Mouse (Mus musculus) 3T3-L1 (cell line): Measurements from ENCODE around the gene Naaladl2.

Experiments
- DNase-seq: peaks from one replicate; pipeline ENCODE4 v3.0.0-alpha.2; 2015; ENCODE audit warnings: low read depth, low spot score

Gene Naaladl2

GRCm38 (mm10) chr3:24690162-24690915, 453.7 kb downstream of the Naaladl2 start:
- DNase-seq = no peak

- DNase-seq = no peak
These were observed 473.6 kb downstream of the Naaladl2 start for GRCm38 (mm10) chr3:24670500-24670899.

DNA sequence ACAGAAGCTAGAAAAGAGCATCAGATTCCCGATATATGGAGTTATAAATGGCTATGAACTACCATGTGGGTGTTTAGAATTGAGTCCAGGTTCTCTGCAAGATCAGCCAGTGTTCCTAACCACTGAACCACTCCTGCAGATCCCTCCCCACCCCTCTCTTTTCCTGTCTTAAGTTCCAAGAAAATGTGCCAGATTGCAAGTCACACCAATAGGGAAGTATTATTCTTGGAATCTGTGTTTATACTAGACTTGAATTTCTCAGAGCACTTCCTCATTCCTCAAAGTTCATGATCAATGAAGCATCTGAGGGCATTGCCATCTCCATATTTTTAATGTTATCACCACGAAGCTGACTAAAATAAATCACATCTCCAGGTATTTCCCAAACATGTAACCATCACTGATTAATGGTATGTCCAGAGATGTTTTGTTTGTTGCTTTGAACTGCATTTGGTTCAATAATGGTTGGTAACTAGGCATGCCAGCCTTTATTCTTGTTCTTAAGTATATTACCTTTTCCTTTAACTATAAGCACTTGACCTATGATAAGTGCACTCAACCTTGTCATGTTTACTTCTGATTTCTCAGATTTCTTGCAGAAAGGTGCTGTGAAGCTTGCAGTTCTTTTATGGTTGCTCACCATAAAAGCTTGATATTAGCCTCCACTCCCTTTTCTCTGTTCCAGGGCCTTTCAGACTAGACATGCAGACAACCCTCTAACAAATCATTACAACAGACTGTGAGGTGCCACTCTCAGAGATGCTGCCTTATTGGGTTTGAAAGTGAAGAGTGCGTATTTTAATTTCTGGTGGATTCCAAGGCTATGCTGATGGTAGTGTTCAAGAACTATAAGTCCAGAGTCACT, 475.8 kb downstream of the Naaladl2 start:
- DNase-seq = no peak

DNA sequence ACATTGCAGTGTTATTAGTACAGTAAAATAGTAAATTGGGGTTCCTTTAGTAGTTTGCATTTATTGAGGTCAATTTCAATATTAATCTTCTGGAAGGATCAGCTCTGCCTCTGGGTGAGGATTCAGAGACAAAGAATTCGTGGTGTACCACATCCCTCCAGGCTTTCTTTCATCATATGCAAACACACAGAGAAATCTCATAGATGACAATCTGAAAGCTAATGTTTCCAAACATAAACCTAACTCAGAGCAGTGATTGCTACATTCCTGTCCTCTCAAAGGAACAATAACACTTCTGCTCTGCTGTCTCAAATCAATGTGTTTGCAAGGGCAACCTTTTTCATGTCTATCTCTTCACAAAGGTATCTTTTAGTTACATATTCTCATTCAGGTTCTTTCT, 478.7 kb downstream of the Naaladl2 start:
- DNase-seq = no peak

DNA sequence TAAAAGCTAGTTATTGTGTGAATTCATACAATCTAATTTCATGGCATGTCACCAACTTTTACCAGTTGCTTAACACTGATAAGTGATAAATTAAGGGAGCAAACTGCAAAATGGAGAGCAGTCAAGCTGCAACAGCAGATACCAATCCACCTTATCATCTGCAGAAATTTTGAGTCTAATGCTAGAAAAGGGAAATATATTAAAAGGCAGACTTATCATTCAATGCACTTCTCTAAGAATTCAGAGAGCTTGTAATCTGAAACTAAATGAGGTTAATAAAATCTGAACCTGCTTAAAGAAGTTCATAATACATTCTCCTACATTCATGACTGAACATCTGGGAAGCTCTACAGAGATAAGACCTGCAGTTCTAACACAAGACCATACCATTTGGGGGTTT, 480.3 kb downstream of the Naaladl2 start:
- no peak for DNase-seq

- DNase-seq = no peak
These were observed 514.0 kb downstream of the Naaladl2 start for GRCm38 (mm10) chr3:24630032-24630431.

- no peak for DNase-seq
These were observed 538.6 kb downstream of the Naaladl2 start for GRCm38 (mm10) chr3:24605485-24605884.

DNA sequence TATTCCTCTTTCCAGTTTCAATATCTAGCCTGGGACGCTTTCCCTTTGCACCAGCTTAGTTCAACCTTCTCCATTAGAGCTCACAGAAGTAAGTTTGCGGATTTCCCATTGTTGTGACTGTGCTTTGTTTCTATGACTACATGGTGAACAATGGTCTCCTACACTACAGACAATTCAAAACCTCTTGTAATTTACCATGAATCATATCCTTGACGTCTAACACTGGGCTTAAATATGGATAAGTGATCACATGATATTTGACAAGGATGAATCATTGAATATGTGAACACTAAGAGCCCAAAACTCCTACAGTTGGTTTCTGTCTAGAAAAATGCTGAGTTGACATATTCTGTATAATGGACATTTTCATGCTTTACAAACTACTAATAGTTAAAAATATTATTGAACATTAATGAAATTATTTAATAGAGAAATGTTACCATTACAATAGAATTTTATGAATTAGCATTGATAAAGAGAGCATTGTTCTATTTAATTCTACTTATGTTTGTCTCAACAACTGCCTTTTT, 539.2 kb downstream of the Naaladl2 start:
- DNase-seq = no peak

- DNase-seq = no peak
These were observed 548.6 kb downstream of the Naaladl2 start for GRCm38 (mm10) chr3:24595447-24595846.

DNA sequence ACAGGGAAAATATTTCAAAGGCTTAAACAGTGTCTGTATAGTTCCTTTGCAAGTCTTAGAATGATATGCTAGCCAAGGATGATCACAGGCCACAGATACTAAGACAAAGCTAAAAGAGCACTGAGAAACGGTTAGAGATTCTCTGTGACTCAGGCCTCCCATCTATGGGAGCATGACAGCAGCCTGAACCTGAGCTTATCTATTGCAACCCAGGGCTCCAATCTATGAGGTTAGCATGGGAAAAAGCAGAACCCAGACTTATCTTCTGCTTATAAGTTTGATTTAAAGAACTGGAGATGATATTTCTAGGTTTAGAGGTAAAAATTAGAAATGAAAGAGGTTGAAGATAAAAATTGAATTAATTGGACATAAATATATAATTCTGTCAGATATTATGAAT, 587.4 kb downstream of the Naaladl2 start:
- DNase-seq = no peak

DNA sequence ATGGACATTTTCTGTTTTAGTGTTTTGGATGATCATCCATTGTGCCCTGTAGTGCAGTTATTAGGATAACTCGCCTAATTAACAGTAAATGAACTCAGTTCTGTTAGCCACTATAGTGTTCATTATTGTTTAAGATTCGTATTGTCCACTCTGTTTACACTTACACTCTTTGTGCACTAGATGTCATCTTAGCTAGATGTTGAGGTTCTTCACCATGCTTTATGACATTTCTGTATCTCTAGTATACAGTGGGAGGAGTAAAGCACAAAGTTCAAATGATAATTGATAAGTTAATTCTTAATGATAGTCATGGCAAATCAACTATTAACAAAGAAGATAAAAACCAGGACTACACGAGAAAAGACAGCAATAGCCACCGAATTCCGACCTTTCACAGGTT, 590.4 kb downstream of the Naaladl2 start:
- no peak for DNase-seq

- no peak for DNase-seq
These were observed 591.4 kb downstream of the Naaladl2 start for GRCm38 (mm10) chr3:24552631-24553030.

DNA sequence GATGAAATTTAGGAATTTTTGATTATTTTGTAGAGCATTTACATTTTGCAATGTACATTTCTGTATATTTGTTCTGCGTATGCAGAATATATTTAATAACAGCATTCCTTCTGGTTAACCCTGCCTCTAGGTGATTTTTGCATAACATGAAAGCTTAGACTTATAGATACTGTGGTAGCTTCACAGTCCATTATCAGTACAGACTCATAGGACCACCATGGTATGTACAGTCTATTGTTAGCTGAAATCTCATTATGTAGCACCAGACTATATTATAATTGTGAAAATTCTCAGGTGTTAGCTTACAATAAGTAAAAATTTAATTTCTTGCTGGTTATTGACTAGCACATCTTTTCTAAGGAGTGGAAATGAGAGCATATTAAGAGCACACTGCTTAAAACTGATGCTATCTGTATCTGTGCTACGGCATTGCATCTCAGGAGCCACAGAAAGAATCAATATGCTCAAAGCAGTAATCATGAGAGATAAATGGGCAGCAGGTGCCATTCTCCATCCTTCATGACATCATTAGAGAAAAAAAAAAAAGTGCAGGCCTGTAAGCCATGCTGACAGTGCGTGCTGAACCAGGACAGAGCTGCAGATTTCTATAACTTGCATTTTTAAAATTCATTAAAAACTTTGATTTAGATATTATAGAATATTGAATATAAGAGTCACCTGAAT, 610.1 kb downstream of the Naaladl2 start:
- no peak for DNase-seq

DNA sequence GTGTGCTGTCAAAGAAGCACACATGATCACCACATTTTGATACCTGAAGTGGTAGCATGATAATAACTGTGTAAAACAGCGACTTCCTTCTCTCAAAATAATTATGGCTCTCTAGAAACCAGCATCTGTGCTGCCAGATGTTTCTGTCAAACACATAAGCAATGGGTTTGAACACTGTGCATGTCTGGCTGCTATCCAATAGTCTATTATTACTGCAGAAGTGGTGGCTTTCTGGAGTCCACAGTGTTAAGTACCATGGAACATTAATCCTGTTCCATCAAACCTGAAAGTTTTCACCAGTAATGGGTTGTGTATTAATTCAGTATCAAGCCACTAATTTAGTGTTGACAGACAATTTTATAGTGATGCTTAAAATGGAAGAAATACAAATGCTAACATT, 629.1 kb downstream of the Naaladl2 start:
- DNase-seq = no peak

DNA sequence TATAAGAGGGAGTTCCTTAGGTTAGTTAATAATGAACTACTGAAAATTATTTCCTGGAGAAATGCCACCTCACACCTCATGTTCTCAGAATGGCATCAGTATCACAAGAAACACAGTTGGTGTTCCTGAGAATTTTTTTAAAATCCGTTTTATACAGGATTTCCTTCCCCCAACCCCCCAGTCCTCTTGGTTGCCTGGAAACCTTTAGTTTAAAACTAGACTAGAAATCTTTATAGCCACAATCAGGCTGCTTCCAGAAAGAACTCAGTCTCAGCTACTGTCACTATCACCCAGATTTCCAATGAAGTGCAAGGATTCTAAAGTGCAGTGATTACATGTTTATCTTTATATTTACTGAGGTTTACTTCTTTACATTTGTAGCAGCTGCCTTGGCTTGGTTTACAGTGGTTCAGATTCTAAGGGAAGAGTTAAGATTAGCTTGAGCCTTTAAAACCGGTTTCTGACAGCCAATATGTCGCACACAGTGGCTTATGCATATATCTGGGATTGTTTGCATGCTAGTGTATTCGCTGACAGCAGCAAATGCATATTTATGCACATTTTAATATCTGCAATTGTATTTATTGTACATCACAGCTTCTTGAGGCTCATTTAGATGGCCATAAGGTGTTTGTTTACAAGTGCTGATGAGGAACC, 657.5 kb downstream of the Naaladl2 start:
- DNase-seq = no peak

DNA sequence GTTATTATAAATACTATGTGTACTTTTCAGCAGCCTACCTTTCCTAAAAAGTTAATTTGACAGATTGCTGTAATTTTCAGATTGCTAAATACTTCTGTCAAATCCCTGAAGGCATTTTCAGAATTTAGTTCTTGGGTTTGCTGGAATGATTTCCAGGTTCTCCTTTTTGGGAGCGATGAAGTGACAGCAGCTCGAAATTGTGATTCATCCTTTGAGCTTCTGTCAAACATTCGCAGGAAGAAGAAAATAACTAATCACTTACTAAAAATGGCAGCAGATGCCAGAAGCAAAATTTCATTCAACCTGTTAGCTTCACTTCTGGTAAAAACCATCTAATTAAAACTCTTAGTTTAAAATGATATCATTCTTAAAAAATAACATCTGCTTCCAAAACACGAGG, 680.1 kb downstream of the Naaladl2 start:
- no peak for DNase-seq

- no peak for DNase-seq
These were observed 703.4 kb downstream of the Naaladl2 start for GRCm38 (mm10) chr3:24440621-24441020.

DNA sequence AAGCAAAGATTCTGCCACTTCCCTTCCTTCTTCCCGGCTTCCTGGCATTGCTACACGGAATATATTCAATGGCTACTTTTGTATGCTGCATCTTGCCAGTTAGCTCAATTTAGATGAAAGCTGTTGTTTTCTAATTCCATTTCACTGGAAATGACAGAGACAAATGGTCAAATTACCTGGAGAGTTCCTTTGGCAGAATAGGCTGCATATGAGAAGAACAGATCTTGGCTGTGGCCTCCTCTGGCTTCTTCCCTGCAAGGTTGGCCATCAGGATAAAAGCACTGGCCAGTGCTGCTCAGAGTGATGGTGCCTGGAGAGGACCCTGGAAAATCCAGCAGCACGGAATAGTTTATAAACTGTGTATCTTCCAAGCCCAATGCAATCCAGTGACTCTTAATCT, 711.3 kb downstream of the Naaladl2 start:
- DNase-seq = no peak

DNA sequence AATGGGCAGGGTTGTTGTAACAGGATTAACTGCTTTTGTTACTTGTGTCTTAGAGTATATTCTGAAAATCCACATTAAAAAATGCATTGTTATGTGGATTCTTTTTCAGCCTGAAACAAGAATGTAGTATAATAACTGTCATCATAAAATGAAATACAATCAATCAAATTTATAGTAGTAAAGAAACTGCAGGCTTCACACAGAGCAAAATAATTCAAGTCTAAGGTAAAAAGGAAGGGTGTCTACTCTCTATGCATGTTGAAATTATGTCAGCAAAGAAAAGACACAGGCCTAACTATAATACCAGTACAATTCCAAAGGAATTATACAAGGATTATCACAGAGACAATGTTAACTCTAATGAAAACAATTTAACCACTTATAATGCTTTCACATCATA, 752.3 kb downstream of the Naaladl2 start:
- no peak for DNase-seq

- no peak for DNase-seq
These were observed 752.8 kb downstream of the Naaladl2 start for GRCm38 (mm10) chr3:24391311-24391710.

GRCm38 (mm10) chr3:24355010-24355409, 789.1 kb downstream of the Naaladl2 start:
- DNase-seq = no peak
